Mouse (Mus musculus) liver, embryonic 14.5 days (tissue): ENCODE data around the gene Tbc1d10c. TPM values are rescaled to one million over a fixed set of nuclear protein-coding genes. Genes with fewer than 3 reads are reported as not detected.
A peak's percentile ranks its signal among the peaks of the same experiment; 100 is the strongest.

ENCODE experiments used
- ATAC-seq: fragments of 200-750 bp; cut with Nextera tagmentation; 2 replicates; pipeline ENCODE4 v1.8.0; 2017; ENCODE audit warnings: moderate number of reproducible peaks, mild to moderate bottlenecking, moderate library complexity; ENCODE audit not compliant: insufficient read depth
- DNase-seq, 3 experiments: peaks; one replicate each; pipeline ENCODE4 v3.0.0-alpha.2; 2012 to 2013; ENCODE audit warnings: low read depth in 3 of 3, low spot score in 3 of 3
- H3K27ac ChIP-seq: fragments of 300-500 bp; sonication (generic); 2 replicates; pipeline ENCODE4 v1.5.1; 2014; ENCODE audit warnings: moderate library complexity, mild to moderate bottlenecking, control low read depth, inconsistent platforms
- H3K27me3 ChIP-seq: fragments of 300-500 bp; sonication (generic); 2 replicates; pipeline ENCODE4 v1.6.1; 2014; ENCODE audit warnings: mild to moderate bottlenecking, low read length, moderate library complexity; ENCODE audit not compliant: control insufficient read depth, insufficient read depth
- H3K36me3 ChIP-seq: fragments of 300-500 bp; sonication (generic); replicated peaks from 2 replicates; pipeline ENCODE4 v1.6.1; 2014; ENCODE audit warnings: low read depth; ENCODE audit not compliant: control insufficient read depth, insufficient read depth
- H3K4me1 ChIP-seq, 2 experiments: fragments of 200-500 bp in 1 of 2; fragments of 300-500 bp in 1 of 2; sonication (generic) in 1 of 2; replicated peaks; 2 replicates each; pipeline ENCODE4 v1.6.1; 2012 to 2014; ENCODE audit warnings: antibody characterized with exemption in 1 of 2, inconsistent platforms in 1 of 2, low read length in 1 of 2; ENCODE audit not compliant: control insufficient read depth in 2 of 2, insufficient read depth in 2 of 2
- H3K4me2 ChIP-seq: fragments of 300-500 bp; sonication (generic); 2 replicates; pipeline ENCODE4 v1.6.1; 2014; ENCODE audit warnings: low read depth, mild to moderate bottlenecking, control low read depth, moderate library complexity
- H3K4me3 ChIP-seq, 2 experiments: fragments of 200-500 bp in 1 of 2; fragments of 300-500 bp in 1 of 2; sonication (generic) in 1 of 2; 2 replicates each; pipeline ENCODE4 v1.5.1; 2012 to 2014; ENCODE audit warnings: low read depth in 2 of 2, low read length in 2 of 2, mild to moderate bottlenecking in 2 of 2, control low read depth in 1 of 2, inconsistent platforms in 1 of 2, moderate library complexity in 1 of 2; ENCODE audit not compliant: insufficient read depth in 1 of 2
- H3K9ac ChIP-seq: fragments of 300-500 bp; sonication (generic); replicated peaks from 2 replicates; pipeline ENCODE4 v1.6.1; 2014; ENCODE audit warnings: mild to moderate bottlenecking, control low read depth, moderate library complexity
- H3K9me3 ChIP-seq: fragments of 300-500 bp; sonication (generic); 2 replicates; pipeline ENCODE4 v1.6.1; 2016; ENCODE audit warnings: low read length, mixed read lengths; ENCODE audit not compliant: control insufficient read depth
- CTCF ChIP-seq: IDR thresholded peaks from 2 replicates; pipeline ENCODE4 v1.5.1; 2016; ENCODE audit warnings: antibody characterized with exemption, low read depth, control low read depth
- EP300 ChIP-seq: IDR thresholded peaks from 2 replicates; pipeline ENCODE4 v1.6.1; 2016; ENCODE audit warnings: antibody characterized with exemption, low read depth
- WGBS: fragments of 180-500 bp; shearing (Covaris S2); extraction: QIAGEN DNeasy Blood & Tissue Kit; methylation state at CpG from one replicate; pipeline ENCODE4 v1.1.7; 2014; ENCODE audit not compliant: insufficient replicate concordance; 5-methylcytosine and 5-hydroxymethylcytosine counted together
- polyA plus RNA-seq, 2 experiments: library from polyadenylated mRNA; depleted of rRNA in 1 of 2; stranded (reverse) in 1 of 2; unstranded in 1 of 2; fragments of >200 nt; fragmentation: Nextera tagmentation in 1 of 2; extraction: Ambion mirVana in 1 of 2; gene quantifications; 2 replicates each; pipeline versions ENCODE4 v1.2.1 to v1.2.3; 2012 to 2014

Tbc1d10c gene
- polyA plus RNA-seq, 2 experiments = 2.5 to 2.6 TPM

GRCm38 (mm10) chr19:4184976-4185975, 5.8 kb downstream of the Tbc1d10c start:
- Histone ChIP-seq H3K4me1 (peaks cover 0 to 9% of the 10 kb centered on the region in 2 experiments; a peak in 2 of 4 replicates), H3K9ac (no peak overlapping the region), H3K4me3 (no peak overlapping the region), H3K4me2 (no peak overlapping the region), H3K36me3 (no peaks in the 10 kb centered on the region), H3K27ac (no peak overlapping the region), H3K9me3 (no peaks in the 10 kb centered on the region), H3K27me3 (no peaks in the 10 kb centered on the region)
- WGBS = 26% methylated on average over 15 of the region's 15 CpGs
- no peak for DNase-seq
- TF ChIP-seq CTCF (no peak), EP300 (no peak)
- ATAC-seq = peak; percentile 27; the same call in 1 of the 2 replicates

- Histone ChIP-seq H3K4me1 (peaks cover 0 to 9% of the 10 kb centered on the region in 2 experiments; a peak in 2 of 4 replicates), H3K27me3 (no peaks in the 10 kb centered on the region), H3K27ac (no peak overlapping the region), H3K9ac (no peak overlapping the region), H3K9me3 (no peaks in the 10 kb centered on the region), H3K4me3 (no peak overlapping the region), H3K36me3 (no peaks in the 10 kb centered on the region), H3K4me2 (no peak overlapping the region)
- WGBS = 69% methylated on average over 2 of the region's 2 CpGs
- DNase-seq (no peak), ATAC-seq (no peak)
- TF ChIP-seq EP300 (no peak), CTCF (no peak)
These were observed 7.4 kb downstream of the Tbc1d10c start for GRCm38 (mm10) chr19:4183689-4184088.

GRCm38 (mm10) chr19:4181892-4182291, 9.2 kb downstream of the Tbc1d10c start:
- WGBS = 33% methylated on average over 3 of the region's 3 CpGs
- ATAC-seq (no peak), DNase-seq (peak in 1 of 3 experiments; percentile 43)
- Histone ChIP-seq H3K36me3 (no peaks in the 10 kb centered on the region), H3K4me1 (peaks cover 0 to 9% of the 10 kb centered on the region in 2 experiments; a peak in 2 of 4 replicates), H3K27ac (no peak overlapping the region), H3K4me3 (no peak overlapping the region), H3K4me2 (no peak overlapping the region), H3K9ac (no peak overlapping the region), H3K27me3 (no peaks in the 10 kb centered on the region), H3K9me3 (no peaks in the 10 kb centered on the region)
- TF ChIP-seq EP300 = no peak
- TF ChIP-seq CTCF = no peak

GRCm38 (mm10) chr19:4180411-4180810, 10.7 kb downstream of the Tbc1d10c start:
- no peak overlapping the region for H3K27ac ChIP-seq
- WGBS = 64% methylated on average over 7 of the region's 7 CpGs
- TF ChIP-seq EP300 (no peak), CTCF (no peak)

GRCm38 (mm10) chr19:4175368-4175947, 15.6 kb downstream of the Tbc1d10c start, which contains the start of gene Carns1:
TSS of gene Carns1 (minus strand) at chr19:4175479.
- no peaks in the 10 kb centered on the region for H3K9me3 ChIP-seq
- no peak within 1 kb of the TSS for H3K27ac ChIP-seq
- no peak for ATAC-seq
- no peak within 1 kb of the TSS for H3K4me3 ChIP-seq
- DNase-seq = no peak
- no peaks in the 10 kb centered on the region for H3K36me3 ChIP-seq
- TF ChIP-seq EP300 (no peak), CTCF (no peak)
- peaks cover 0 to 6% of the 10 kb centered on the region in 2 experiments; a peak in 1 of 4 replicates for H3K4me1 ChIP-seq
- WGBS = 23% methylated on average over 11 of the region's 11 CpGs
- peak within 1 kb of the TSS; percentile 23; the same call in 1 of the 2 replicates for H3K4me2 ChIP-seq
- no peaks in the 10 kb centered on the region for H3K27me3 ChIP-seq
- H3K9ac ChIP-seq = no peak within 1 kb of the TSS

More at GRCm38 (mm10) chr19:4180411-4180810, 10.7 kb downstream of the Tbc1d10c start:
- Histone ChIP-seq H3K9me3 (no peaks in the 10 kb centered on the region), H3K4me3 (no peak overlapping the region), H3K4me2 (no peak overlapping the region), H3K4me1 (peaks cover 0 to 9% of the 10 kb centered on the region in 2 experiments; a peak in 2 of 4 replicates), H3K9ac (no peak overlapping the region), H3K36me3 (no peaks in the 10 kb centered on the region), H3K27me3 (no peaks in the 10 kb centered on the region)
- DNase-seq (no peak), ATAC-seq (no peak)
